ENCODE assay signal across 18 mouse cellular contexts in the genomic region with DNA sequence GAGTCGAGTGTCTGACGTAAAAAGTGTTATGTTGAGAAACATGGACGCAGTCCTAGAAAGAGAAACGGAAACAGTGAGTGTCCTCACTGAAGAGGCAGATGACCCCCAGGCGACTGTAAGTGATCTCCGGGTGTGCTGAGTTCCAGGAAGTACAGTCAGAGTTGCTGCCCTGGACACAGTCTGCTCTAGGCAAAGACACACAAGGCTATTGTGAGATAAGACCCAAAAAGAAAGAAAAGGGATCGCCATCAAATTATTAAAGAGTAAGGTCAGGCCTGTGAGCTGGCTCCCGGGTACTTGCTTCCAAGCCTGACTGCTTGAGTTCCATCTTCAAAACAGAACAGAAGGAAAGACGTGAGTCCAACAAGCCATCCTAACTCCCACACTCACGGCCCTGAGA. TPM values are rescaled to one million over a fixed set of nuclear protein-coding genes. Genes with fewer than 3 reads are reported as not detected.
"Had no signal": no experiment of that assay in that cellular context is flagged by ENCODE, and none has a peak within 500 bp of the region (broad histone marks: within the 10 kb centered on the region; RNA-seq: fewer than 3 reads in every experiment).

No protein-coding gene starts in this region.

- DNase-seq: lung, adult 18-20 months; lung, postnatal 14 days; lung, postnatal 36 days; right cerebral cortex, adult 18-20 months; right cerebral cortex, postnatal 25 days; right cerebral cortex, postnatal 4 days; spleen, adult 18-20 months; thymus, adult 18-20 months; thymus, postnatal 14 days; thymus, postnatal 36 days had no signal

- H3K27me3 ChIP-seq: midbrain, embryonic 12.5 days; neural tube, embryonic 13.5 days; neural tube, embryonic 15.5 days had no signal

- H3K4me1 ChIP-seq: neural tube, embryonic 15.5 days had no signal

- H3K4me3 ChIP-seq: midbrain, embryonic 10.5 days; midbrain, embryonic 12.5 days; myocyte; neural tube, embryonic 13.5 days; neural tube, embryonic 15.5 days had no signal

- H3K27ac ChIP-seq: midbrain, embryonic 10.5 days; midbrain, embryonic 12.5 days; neural tube, embryonic 13.5 days; neural tube, embryonic 15.5 days had no signal

- H3K9ac ChIP-seq: lung, embryonic 14.5 days; midbrain, embryonic 12.5 days; neural tube, embryonic 13.5 days; neural tube, embryonic 15.5 days had no signal

RNA-seq across cellular contexts. Expression of gene Vamp9, which starts 35.2 kb away (rescaled TPM):
- total RNA-seq: megakaryocyte, adult 5-6 weeks; megakaryocyte-erythroid progenitor cell, adult 5-6 weeks had no signal
